Mouse (Mus musculus) 3T3-L1 (cell line): ENCODE measurements around the gene Cyp4f40.
"Not testable (repeated sequence)": the region's sequence is repeated elsewhere in the genome, so short reads cannot be mapped to it uniquely, and the experiment has no call there.

ENCODE experiments used
- DNase-seq: peaks from one replicate; pipeline ENCODE4 v3.0.0-alpha.2; 2015; ENCODE audit warnings: low read depth, low spot score

Gene Cyp4f40

DNA sequence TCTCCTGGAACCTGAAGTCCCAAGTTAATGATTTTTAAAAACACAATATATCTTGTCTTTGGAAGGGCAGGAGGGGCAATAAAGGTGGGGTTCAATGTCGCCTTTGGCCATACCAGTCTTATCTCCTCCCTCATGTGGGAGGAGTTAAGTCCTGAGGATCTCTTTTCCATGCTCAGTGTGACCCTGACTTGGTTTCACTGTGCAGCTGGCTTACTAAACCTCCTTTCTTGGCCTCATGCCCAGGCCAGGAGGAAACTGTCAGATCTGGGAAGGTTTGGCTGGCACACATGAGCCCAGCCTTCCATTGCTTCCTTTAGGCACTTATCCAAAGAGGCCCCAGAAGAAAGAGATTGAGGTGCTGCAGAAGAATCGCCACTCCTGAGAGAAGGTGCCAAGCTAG lies at the start of gene Cyp4f40:
TSS of gene Cyp4f40 (plus strand) at position 189 of the 400 bp plus-strand sequence.
- DNase-seq = peak; percentile 47

DNA sequence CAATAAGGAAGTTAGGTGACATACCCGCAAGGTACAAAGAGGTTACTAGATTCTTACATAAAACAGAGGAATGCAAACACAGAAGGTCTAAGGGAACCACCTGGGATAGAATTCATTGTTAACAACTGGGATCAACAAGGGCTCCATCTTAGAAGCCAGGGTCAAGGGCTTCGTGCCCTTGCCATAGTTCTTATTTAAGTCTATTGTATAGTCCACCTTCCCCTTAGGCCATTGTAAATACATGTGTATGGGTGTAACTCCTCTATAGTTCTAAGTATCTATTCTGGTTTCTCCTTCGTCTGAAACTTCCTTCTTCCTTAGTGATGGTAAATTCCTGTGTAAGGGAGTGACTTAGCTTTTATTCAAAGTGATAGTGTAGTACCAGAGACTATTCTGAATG lies 48.5 kb upstream of the Cyp4f40 start:
- not testable (repeated sequence) for DNase-seq

DNA sequence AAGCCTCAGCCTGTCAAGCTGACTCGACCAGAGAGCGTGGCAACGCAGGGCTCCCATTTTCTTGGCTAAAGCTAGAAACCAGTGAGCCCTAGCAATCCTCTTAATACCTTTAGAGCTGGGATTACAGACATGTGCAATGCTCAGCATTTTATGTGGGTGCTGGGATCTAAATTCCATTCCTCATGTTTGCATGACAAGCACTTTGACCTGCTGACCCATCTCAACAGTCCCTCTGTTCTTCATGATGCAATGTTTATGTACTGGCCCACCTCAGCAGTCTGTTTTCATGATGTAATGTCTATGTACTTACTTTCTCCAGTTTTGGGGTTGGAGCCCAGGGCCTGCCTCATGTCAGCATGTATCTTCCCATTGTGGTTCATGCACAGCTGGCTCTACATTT lies 47.8 kb upstream of the Cyp4f40 start:
- no peak for DNase-seq

DNA sequence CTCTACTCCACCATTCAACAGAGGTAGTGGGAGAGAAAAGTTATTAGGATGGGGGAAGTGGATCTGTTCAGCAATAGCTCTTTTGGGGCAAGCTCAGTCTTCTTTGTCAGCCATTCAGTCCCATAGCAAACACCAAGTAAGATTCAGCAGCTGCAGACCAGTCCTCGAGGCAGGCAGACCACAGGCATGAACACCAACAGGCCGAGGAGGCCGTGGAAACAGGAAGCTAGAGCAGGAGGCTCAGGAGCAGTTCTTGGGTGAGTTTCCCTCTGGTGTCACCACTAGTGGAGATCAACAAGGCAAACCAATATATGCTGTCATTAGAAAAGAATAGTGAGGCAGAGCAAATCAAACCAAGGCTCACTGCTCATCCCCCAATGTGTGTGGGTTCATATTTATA lies 46.3 kb upstream of the Cyp4f40 start:
- no peak for DNase-seq

DNA sequence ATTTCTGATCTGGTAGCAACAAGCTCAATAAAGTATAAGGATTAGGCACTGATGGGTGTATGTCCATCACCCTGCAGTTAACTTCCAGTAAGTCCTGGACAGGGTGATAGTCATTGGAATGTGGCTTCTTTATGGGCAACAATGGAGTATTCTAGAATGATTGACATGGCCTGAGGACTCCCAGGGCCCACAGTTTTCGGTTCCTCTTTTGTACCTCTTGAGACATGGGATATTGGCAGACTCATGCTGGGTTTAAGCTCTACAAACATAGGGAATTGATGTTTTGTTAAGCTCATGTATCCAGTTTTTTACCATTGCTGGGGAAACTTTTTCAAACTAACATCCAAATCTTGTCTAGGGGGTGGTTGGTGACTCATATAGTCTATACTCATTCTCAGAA lies 41.4 kb upstream of the Cyp4f40 start:
- no peak for DNase-seq

DNA sequence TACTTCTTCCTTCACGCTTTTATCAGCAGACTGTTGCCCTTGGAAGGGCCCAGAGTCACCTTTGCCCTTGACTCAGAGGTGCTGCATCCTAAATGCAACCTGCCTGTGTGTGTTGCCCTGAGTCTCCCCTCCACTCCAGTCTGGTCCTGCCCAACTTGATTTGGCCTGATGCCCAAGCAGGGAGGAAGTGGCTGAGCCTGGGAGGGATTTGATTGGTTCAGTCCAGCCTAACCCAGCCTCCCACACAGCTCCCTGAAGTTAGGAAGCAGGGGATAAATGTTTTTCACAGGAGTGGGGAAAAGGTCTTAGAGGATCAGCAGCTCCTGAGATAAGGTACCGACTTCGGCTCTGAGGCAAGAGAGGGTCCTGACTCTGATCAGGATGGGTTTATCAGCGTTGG lies 37.7 kb upstream of the Cyp4f40 start, which contains the start of gene Cyp4f37:
TSS of gene Cyp4f37 (plus strand) at position 292 of the 400 bp plus-strand sequence.
- not testable (repeated sequence) for DNase-seq

DNA sequence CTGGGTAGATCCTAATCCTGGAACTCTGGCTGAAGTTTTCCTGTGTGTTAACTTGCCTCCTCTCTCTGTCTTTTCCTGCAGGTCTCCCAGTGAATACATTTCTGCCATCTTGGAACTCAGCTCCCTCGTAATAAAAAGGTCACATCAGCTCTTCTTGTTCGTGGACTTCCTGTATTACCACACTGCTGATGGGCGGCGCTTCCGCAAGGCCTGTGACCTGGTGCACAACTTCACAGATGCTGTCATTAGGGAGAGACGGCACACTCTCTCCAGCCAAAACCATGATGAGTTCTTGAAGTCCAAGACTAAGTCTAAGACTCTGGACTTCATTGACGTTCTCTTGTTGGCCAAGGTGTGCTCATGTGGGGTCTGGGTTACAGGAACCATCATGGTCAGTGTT lies 29.0 kb upstream of the Cyp4f40 start:
- not testable (repeated sequence) for DNase-seq

DNA sequence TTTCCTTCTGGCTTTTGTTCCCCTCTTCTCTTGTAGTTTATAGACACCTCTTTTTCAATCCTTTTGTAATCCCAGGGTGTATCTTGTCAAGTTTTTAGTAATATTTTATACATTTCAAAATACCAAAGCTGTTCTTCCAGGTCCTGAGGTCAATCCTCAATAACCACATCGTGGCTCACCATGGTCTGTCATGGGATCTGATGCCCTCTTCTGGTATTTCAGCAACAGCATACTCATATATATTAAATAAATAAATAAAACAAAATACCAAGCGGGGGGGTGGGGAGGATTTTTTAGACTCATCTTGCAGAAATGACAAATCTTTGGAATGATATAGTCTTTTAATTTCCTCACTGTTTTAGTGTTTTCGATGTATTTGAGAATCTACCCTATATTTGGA lies 26.8 kb upstream of the Cyp4f40 start:
- peak; percentile 20 for DNase-seq

DNA sequence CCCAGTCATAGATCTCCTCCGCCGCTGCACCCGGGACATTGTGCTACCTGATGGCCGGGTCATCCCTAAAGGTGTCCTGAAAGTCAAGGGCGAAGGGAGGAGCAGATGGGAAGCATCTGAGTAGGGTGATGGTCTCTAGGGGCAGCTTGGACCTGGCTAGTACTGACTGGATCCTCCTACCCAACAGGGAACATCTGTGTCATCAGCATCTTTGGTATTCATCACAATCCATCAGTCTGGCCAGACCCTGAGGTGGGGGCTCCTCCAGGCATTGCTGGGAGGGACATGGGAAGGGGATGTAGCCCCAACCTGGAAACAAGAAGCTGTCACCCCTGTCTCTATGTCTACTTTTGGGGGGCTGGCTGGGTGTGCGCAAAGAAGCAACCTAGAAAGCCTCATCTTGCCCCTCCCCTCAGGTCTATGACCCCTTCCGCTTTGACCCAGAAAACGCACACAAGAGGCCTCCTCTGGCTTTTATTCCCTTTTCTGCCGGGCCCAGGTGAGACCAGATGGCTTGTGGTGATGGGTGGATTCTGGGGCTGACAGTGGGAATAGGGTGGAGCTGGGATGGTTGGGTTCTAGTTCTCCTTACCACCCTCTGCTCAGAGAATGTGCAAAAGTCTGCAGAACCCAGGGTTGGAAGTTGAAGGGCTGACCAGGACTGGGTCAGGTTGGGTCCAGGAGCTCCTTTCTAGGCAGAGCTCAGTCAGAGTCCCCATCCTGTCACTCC lies 24.3 kb upstream of the Cyp4f40 start:
- DNase-seq = not testable (repeated sequence)

DNA sequence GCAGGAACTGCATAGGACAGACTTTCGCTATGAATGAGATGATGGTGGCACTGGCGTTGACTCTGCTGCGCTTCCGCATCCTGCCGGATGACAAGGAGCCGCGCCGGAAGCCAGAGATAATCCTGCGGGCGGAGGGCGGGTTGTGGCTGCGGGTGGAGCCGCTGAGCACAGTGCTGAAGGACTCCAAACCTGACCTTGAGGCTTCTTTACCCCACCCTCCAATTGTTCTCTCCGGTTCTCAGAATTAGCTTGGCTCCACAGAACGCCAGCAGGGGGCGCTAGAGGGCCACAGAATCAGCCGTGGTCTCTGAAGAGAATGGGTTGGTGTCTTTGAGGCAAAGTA lies 23.8 kb upstream of the Cyp4f40 start:
- DNase-seq = peak; percentile 84

DNA sequence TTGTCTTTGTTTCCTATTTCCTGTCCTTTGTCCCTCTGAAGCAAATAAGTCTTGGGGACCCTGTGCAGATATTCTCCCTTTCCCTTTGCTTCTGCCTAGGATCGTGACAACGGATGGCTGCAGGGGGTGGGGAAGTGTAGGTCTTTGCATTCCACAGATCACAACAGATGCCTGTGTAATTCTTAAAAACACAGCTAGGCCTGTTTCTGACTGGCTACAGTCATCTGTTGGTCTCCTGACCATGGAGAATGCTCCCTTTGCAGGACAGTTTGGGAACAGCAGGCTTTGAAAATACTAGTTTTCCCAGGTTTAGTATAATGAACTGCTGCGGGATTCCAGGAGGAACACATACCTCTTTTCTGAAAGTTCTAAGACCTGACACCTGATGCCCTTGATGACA lies 22.4 kb upstream of the Cyp4f40 start:
- DNase-seq = peak; percentile 20

DNA sequence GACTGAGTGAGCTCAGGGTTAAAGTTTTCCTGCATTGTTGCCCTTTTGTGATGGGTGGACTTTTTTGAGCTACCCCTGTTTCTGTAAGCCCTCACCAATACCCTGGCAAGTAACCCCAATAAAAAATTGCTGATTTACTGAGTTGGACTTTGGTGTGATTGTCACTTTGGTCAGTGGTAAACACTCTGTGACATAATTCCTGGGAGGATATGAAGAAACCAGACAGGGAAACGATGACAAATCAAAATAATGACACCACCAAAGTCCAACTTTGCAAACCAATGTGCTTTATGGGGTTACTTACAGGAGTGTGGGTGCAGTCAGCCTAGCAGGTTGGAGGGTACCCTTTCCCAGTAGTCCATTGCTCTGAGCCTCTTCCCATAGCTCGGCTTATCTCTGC lies 21.5 kb upstream of the Cyp4f40 start:
- no peak for DNase-seq

DNA sequence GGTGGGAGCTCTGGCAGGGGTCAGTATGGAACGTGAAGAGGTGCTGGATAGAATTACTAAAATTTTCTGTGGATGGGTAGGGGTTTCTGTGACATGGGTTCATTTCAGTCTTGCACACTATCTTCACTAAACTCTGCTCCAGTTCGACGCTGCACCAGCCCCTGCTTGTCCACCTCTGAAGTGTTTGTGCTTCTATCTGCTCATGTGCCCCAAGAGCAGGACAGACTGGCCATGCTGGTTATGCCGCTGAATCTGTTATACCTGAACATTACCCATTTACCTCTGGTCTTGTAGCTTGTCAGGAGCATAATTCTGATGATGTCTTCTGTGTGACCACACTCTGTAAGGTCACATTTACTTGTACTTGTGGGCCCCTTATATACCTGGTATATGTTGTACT lies 12.1 kb upstream of the Cyp4f40 start:
- no peak for DNase-seq

DNA sequence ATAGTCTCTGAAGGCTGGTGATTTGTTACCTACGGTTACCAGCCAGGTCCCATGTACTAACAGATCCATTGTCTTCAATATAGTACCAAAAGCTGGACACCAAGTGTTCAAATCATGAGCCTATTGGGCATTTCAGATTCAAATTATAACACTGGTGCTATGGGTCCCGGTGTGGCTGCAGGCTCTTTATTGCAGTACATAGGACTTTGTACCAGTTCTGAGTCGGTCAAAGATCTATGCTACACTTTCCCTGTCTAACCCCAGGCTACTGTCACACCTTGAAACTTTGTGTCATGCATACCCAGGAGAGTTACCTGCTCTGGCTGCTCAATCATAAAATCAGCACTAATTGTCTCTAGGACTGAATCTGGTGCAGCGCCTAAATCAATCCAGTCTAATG lies 4.8 kb upstream of the Cyp4f40 start:
- no peak for DNase-seq

DNA sequence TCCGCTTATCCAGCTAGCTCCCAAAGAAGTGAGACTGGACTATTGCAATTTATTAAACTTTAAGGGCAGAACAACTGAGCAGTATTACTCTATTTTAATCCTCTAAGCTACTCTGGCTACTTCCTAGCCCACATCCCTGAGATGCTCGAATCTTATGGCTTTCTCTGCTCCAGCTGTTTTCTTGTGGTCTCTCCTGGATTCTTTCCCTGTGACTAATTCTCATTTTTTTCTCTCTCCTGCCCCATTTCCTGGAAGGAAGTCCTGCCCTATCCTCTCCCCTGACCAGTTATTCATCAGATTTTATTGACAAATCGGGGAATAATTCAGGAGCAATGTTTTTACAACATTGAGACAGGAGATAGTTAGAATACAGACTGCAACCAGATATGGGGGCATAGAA lies 1.7 kb upstream of the Cyp4f40 start:
- peak; percentile 68 for DNase-seq

DNA sequence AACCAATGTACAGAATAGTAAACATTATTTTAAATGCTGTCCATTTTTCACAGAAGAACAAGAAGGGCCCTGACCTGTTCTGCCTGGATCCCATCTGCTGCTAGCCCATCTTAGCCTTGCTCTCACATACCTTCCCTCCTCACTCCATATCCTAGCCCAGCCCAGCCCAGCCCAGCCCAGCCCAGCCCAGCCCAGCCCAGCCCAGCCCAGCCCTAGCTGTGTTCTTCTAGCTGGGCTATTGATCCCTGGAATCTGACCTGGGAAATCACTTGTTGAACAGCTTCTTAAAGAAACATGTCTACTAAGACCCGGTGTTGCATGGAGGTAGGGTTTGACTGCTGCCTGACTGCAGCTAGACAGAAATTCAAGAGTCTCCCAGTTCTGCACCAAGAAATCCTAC lies 454 bp upstream of the Cyp4f40 start:
- no peak for DNase-seq

DNA sequence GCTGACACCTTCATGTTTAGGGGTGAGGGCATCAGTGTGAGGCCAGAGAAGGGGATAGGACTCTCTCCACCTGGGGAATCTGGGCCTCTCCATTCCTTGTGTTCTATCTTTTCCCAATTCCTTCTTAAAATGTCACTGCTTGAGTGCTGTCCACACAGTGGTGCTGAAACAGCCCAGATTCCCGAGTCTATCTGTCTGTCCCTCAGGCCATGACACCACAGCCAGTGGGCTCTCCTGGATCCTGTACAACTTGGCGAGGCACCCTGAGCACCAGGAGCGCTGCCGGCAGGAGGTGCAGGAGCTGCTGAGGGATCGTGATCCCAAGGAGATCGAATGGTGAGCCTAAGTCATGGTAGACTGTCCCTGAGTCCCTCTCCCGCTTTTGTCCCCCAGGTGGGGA lies 15.3 kb downstream of the Cyp4f40 start:
- DNase-seq = peak; percentile 27

DNA sequence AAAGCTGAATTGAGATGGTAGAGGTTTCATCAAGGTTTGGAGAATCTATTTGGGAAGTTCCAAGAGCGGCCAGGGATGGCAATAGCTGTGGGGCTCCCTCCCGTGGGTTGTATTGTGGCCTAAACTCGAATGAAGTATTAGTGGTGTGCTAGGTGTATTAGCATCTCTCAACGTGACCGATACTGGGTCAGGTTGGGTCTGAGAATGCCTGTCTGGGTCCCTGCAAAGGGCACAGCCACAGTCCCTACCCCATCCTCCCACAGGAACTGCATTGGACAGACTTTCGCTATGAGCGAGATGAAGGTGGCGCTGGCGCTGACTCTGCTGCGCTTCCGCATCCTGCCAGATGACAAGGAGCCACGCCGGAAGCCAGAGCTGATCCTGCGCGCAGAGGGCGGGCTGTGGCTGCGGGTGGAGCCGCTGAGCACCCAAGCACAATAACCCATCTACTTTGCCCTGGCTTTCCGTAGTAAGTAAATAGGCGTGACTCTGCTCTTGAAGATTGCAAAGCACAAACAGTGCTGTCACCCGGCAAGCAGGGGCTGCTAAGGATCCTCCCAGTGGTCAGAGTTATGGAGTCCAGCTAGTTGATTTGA lies 17.4 kb downstream of the Cyp4f40 start:
- no peak for DNase-seq

DNA sequence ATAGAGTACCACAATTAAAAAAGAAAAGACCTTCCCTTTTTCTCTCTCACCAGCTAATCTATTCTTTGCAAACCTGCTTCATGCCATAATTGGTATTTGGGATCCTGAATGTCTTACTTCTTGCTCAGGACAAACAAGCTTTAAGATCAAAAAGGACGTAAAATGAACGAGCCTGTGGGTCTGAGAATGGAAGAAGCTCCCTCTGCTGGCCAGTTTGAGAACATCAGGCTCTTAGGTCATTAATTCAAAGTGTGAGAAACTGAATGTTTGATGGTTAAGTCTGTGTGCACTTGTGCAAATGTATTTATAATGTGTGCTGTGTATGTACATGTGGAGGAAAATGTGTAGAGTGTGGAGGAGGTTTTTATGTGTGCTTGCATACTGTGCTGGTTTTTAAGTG lies 21.7 kb downstream of the Cyp4f40 start:
- peak; percentile 68 for DNase-seq

DNA sequence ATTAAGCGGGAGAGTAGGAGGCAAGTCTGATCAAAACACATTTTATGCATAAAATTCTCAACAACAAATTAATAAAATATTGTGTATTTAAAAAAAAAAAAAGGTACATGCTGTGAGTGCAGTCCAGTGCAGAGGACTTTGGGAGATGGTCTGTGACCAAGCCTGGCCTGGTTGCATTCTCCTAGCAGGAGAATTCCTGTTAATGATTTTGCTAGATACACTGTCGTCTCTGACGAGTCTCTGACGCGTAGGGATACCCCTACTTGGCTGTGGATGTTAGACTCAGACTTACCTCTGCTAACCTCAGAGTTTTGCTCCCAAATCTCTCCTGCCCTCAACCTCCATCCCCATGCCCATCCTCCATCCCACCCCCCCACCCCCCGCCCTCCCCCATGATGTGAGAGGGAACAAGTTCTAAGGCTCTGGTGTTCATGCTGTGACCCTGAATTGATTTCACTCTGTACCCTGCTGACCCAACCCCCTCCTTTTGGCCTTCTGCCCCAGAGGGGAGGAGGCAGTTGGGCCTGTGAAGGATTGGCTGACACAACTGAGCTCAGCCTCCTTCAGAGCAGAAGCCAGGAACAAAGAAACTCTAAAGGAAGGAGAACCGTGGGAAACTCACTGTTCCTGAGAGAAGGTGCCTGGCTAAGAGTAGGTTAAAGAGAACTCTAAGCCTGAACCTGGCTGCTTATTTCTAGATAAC lies 26.5 kb downstream of the Cyp4f40 start, which contains the start of gene Cyp4f15:
TSS of gene Cyp4f15 (plus strand) at position 580 of the 703 bp plus-strand sequence.
- DNase-seq = no peak

DNA sequence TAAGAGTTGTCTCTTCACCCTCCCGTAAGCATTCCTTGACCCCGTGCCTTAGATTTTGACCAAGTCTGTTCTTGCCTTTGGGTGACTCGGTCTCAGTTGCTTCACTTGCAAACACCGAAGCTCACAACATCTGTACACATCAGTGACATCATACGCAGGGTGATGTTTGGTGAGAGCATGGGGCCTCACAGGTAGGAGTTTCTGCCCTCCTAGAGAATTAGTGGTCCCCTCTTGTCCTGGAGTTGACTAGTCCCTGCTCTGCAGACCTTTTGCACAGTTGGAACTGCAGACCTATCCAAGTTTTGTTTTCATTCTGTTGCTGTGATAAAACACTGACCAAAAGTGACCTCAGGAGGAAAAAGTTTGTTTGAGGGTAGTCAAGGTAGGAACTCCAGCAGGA lies 28.0 kb downstream of the Cyp4f40 start:
- DNase-seq = no peak

DNA sequence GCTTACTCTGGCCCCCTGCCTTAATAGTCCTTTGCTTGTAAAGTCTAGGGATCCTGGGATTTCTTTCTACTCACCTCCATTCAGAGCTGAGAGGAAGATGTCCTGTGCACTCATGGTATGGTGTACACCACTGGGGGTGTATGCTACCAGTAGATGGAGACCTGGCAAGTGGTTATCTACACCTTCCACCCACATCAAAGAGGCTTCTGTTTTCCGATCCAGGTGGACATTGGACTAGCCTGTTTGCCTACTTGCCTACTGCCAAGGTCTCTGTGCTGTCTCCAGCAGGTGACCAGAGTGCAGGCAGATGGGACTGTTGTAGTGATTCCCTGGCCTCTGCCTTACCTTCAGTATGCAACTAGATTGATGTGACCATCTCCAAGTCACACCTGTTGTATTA lies 32.3 kb downstream of the Cyp4f40 start:
- DNase-seq = no peak

DNA sequence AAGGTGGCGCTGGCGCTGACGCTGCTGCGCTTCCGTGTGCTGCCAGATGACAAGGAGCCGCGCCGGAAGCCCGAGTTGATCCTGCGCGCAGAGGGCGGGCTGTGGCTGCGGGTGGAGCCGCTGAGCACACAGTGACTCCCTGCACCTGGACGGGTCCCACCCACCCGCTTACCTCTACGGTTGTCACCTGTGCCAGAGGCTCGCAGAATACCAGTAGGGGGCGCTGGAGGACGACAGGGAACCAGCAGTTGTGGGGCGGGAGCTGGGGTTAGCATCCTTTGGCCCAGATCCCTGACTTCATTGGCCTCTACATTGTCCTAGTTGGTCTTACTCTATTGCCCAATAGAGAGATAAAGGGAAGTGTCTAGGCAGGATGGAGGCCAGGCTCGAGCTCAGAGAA lies 44.1 kb downstream of the Cyp4f40 start:
- DNase-seq = no peak
